Mouse (Mus musculus) embryo, embryonic 11.5 days (tissue): ENCODE data around the gene Oaf.

Source experiments
- DNase-seq: peaks from one replicate; pipeline ENCODE4 v3.0.0-alpha.2; 2012; ENCODE audit warnings: low read depth, low spot score

Oaf gene

DNA sequence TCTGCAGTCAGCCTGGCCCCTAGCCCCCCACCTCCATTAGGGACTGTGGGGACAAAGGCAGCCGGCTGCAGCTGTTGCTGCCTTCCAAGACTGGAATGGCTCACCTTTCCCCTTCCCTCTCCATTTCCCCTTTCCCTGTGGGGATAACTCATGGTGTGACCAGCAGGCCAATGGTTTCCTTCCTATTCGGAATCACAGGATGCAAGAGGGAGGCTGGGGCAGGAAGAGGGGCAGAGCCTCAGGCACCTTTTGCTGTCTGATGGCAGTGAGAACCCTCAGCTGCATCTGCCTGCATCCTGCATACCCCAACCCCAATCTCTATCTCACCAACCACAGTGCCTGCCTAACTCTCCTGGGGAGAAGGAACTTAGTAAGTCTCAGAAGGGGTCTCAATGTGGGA, 14.2 kb downstream of the Oaf start:
- no peak for DNase-seq

DNA sequence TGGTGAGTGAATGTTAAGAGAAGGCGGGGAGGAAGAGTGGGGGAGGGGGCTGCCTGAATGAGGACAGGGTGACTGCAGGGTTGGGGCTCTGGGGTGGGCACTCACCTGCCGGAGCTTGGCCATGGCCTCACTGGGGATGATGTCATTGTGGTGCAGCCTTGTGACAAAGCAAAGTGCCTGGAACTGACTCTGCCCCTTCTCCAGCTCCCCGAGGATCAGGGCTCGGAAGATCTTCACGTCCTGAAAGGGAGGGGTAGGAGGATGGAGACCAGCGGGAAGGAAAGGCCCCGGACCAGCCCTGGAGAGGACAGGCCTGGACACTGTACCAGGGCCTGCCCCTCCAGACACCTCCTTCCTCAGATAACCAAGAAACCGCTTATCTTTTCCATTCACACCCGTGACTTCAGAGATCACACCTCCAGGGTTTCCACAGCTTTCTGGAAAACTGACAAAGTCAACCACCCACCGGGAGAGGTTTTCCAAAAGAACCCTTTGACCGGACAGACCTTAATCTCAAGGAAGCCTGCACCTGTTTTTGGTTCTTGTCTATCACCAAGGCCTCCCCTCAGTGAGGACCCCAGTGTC, 14.8 kb downstream of the Oaf start:
- no peak for DNase-seq

DNA sequence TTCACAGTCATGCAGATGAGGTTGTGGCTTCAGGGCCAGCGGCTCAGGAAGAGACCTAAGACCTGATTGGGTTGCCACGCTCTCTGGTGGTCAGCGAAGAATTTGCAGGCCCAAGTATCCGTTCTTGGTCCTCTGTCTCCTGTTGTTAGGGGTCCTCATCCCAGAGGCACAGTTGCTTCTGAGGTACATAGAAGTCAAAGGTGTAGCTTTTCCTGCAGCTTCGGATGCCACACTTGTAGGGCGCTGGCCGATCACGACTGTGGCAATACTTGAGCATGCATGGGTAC, 17.3 kb downstream of the Oaf start:
- no peak for DNase-seq

DNA sequence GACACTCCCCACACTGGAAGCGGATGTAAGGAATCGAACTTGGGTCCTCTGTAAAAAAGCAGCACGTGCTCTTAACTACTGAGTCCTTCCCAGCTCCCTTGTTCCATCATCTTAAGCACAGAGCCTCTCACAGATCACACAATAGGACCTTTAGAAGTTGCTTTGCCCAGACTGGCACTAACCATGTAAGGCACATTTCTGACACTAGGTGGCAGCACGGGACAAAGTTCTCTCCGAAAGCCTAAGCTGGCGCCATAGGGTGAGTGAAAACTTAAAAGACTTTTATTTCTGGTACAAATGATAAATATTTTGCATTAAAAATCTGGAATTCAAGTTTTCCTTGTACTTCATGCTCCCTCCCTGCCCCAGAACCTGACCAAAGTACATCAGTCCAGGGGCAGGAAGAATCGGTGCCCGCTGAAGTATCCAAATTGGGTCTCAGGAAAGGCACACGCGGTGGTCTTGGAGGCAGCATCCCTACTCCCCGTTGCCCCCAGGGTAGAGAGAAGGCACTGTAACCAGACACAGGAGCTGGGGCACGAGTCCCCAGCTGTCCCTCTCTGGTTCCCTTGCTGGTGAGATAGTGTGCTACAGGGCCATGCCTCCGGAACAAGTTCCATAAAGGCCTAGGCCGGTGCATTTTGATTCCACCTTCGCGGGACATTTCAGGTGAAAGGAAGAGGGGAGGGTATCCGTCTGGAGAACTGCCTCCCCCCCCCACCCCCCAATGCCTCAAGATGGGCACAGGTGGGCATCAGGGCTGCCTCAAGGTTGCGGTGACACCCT, 17.9 kb downstream of the Oaf start:
- DNase-seq, result peak; percentile 77

DNA sequence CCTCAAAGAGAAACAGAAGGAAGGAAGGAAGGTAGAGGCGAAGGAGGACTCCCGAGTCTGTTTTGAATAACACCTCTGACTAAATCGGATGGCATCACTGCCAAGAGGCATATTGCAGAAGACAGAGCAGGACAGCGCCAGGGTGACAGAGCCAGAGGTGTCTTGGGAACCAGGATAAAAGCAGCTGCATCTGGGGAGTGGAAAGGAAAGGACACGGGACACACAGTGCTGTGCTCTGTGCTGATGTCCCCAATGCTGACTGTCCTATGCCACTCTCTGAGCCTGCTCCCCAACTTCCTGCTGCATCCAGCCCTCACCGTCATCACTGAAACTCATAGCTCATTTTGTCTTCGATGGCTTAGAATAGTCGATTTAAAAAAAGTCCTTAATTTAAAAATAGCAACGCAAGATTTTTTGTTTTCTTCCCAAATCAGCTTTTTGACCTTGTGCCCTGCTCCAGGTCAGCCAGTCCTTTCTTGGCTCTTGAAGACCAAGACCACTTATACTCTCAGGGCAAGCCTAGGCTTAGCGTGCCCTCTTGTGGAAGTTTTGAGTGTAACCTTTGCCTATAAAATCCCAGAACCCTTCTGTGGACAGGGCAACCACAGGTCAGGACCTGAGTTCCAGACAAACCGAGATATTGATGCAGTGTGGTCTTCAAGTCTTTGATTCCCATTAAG, 28.8 kb downstream of the Oaf start:
- DNase-seq, result peak; percentile 54

DNA sequence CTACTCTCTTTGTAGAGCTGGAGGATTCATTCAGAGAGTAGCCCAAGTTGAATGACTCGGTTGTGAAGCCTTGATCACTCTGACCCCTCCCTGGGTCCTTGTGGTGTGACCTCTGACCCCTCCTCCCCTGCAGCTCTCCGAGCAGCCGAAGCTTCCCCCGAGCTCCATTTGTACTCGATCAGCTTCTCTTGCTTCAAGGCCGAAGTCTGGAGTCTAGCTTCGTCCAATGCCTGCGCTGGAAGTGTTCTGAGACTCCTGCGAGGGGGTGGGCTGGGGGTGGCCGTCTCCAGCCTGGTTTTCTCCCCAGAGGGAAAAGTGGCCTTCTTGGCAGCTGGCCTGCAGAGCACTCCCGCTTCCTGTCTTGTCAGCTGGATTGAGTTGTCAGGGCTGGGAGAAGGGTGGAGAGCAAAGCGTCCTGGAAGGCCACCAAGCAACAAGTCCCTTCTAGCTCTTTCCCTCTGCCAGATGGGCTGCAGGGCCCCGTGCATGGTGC, 29.5 kb downstream of the Oaf start, which contains the start of gene Pou2f3:
Pou2f3 (minus strand) TSS at position 180 of the 493 bp plus-strand sequence.
- no peak for DNase-seq

DNA sequence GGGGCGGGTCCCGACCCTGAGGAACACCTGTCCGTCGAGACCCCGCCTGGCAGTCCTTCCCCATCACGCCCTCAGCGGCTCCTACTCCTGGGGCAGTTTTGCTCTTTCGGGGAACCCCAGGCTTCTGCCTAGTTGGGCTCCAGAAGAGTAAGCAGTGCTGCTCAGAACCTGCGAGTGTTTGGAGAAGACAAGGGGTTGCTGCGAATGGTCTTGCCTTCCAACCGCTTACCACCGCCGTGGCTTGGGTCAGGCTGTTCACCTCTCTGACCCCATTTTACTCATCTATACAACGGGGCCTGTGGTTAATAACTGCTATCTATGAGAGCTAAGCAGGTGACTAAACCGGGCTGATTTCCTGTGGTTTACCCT, 33.7 kb downstream of the Oaf start:
- DNase-seq, result no peak

DNA sequence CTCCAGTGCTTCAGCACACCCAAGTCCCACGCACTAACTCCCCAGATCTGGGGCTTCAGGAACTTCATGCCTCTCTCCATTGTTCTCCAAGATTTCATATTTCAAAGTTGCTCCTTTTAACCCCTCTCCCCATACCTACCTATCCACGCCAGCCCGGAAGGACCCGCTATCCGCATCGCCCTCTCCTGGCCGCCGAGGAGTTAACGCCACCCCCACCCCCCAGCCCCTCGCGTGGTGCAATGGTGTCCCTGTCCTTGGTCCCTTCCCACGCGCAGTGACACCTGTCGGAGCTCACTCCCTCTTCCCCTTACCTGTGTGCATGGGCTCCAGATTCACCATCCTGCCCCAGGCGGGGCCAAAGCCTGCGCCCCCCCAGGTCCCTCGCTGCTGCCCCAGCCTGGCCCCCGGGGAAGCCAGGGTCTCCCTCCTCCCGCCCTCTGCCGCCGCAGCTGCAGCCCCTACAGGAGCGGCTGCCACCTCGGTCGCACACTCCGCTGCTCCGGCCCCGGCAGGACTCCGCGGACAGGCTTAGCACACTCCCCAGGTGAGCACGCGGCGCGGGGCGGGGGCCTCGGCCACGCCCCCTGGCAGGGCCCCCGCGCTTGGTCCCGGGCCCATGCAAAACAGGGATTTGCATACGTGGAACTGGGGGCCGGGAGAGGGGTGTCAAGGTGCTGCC, 34.2 kb downstream of the Oaf start:
- no peak for DNase-seq

DNA sequence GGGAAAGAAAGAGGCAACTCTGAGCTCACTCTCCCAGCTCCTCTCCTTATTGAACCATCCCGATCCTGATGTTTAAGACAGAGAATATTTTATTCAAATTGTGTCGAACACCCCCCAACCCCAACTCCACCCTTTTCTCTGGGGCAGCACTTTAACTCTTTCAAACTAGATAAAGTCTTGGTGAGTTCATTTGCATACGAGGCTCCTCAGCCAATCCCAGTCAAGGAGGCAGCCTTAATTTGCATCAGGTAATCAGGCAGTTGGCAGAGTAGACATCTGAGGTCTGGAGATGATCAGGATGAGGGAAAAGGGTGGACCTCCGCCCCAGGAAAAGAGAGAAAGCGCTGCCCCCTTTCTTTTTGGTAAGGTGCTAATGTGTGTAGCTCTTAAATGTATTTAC, 39.5 kb downstream of the Oaf start:
- DNase-seq, result no peak

DNA sequence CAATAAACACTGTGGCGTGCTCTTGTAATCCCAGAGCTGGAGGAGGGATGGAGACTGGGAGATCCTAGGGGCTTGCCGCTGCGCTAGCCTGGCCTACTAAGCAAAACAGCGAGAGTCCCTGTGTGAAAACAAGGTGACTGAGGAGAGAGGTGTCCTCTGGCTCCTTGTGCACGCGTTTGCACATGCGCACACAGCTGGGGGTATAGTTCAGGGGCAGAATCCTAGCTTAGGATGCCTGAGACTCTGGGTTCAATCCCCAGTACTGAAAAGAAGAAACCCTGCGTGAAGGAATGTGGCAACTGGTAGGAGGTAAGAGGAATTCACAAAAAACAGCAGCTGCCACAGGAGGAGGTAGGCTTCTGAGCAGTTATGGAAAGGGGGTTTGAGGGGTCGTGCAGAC, 45.7 kb downstream of the Oaf start:
- no peak for DNase-seq

DNA sequence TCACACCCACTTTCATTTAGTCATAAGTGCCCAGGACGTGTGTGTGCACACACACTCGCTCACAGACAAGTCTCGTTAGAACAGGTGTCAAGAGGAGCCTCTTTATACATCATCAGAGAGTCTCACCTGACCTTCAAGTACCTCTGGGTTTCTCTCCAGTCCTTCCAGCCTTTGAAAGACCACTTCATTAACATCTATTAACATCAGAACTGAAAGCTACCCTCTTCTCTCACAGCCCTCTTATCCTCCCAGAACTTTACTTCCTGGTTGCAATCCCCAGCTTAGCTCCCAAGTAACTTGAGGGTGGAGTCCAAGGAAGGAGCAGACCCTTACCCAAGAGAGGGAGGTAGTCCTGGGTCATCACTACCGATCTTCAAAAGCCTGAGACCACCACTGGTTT, 48.1 kb downstream of the Oaf start:
- no peak for DNase-seq

DNA sequence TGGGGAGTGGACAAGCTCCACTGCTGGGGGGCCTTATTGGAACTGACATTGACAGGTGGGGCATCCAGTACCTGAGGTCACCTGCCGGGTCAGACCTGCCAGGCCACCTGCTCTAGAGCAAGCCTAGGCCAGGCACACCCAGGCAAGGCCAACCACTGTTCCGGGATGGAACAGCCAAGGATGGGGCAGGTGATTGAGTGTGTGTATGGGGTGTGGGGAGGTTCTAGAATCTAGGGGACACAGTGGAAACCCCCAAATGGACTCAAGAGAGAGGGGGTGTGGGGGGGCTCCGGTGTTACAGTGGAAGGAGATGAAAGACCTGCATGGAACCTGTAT, 50.7 kb downstream of the Oaf start:
- no peak for DNase-seq

DNA sequence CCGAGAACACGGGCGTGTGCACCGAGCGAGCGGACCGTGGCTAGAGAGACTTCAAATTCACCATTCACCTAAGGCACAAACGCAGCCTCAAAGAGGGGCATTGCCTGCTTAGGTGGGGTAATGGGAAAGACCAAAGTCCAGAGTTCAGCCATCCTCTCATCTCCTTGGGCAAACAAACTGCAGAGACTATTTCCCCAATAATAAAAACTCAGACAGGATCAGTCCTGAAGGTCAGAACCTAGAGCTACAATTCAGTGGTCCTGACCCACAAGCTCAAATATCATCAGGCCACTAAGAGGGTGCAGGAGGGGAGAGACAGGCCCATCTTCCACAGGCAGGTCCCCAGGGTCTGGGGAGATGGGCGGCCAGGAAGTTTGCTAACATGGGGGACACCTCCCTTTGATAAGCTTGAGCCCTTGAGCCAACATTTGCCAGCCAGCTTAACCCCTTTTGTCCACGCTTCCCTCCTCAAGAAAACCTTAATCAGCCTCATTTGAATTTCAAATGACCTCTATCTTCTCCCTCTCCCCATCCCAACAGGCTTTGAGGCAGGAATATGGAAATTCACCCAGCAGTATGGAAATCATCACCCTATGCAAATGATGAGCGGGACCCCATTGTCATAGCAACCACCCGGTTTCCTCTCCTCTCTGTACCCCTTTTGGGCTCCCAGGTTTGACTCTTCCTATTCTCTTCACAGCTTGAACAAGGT, 51.2 kb downstream of the Oaf start:
- no peak for DNase-seq

DNA sequence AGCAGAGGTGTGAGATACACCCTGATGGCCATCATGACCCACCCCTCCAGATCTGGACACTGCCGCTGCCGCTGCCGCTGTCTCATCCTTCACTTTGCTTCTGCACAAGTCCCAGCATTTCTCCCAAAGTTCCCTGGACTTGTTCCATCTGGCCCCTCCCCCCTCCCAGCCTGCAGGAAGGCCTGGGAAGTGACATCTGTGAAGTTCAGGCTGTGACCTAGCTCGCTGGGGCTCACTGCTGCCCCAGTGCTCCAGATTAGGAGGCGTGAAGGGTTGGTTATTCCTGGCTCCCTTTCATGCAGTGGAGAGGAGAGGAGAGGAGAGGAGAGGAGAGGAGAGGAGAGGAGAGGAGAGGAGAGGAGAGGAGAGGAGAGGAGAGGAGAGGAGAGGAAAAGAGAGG, 60.1 kb downstream of the Oaf start:
- no peak for DNase-seq

DNA sequence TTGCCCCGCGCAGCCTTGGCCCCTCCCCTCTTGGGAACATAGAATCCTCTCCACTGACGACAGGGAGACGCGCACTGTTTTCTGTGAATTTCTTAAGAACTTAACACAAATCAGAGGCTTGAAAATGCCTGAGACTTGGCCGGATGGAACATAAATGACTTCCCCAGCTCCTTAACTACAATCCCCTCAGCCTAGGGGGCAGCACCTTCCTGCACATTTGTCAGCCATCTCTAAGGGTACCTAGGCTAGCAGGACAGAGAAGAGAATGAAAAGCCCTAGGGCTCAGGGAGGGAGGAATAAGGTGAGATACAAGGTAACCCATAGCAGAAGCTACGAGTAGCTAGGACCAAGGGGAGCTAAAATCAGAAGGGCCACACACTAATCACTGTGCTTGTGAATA, 61.5 kb downstream of the Oaf start:
- DNase-seq, result no peak
